Mouse (Mus musculus): ENCODE measurements around the gene Gm10128. TPM values are rescaled to one million over a fixed set of nuclear protein-coding genes. Genes with fewer than 3 reads are reported as not detected.
"Not testable (repeated sequence)": the region's sequence is repeated elsewhere in the genome, so short reads cannot be mapped to it uniquely, and the experiment has no call there.

Gene Gm10128
- total RNA-seq (2014; rRNA removed) (not detected in 2 replicates), polyA plus RNA-seq (2015; fragmentation: Nextera tagmentation; extraction: Ambion mirVana) (not detected in 2 replicates)

DNA sequence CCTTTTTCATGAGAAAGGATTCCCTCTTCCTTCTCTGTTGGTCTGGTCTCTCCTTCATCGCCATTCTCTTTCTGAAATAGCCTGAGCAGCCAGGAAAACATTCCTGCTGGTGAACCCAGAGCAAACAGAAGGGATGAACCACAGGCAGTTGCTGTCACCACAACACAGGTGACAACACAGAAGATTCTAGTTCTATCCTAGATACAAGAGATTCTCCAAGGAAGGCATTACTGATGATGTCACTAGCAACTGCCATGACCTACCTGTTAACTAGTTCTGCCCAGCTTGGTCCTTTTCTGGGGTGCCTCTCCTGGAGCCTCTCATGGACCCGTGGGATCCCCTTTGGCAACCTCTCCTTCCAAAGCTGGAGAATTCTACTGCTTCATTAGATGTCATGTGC is at the start of gene Gm10128:
Gm10128 (minus strand) TSS at position 101 of the 400 bp plus-strand sequence.
- WGBS: no CpG with 5 or more reads among the region's 2 CpGs
- not testable (repeated sequence) for H3K27ac ChIP-seq (ENCODE audit: low read depth, low read length); DNase-seq; H3K9me3 ChIP-seq (ENCODE audit: low read length); H3K27me3 ChIP-seq (ENCODE audit: insufficient read depth, low read length); H3K4me1 ChIP-seq (ENCODE audit: insufficient read depth); H3K4me3 ChIP-seq (ENCODE audit: low read depth, low read length); H3K9ac ChIP-seq; ATAC-seq; H3K36me3 ChIP-seq (ENCODE audit: insufficient read depth); H3K4me2 ChIP-seq (ENCODE audit: low read depth)

GRCm38 (mm10) chr14:7681170-7681569 is 37.4 kb upstream of the Gm10128 start:
- H3K4me3 ChIP-seq (ENCODE audit: low read depth, low read length); H3K9me3 ChIP-seq (ENCODE audit: low read length); H3K27ac ChIP-seq (ENCODE audit: low read depth, low read length); ATAC-seq; H3K9ac ChIP-seq; H3K36me3 ChIP-seq (ENCODE audit: insufficient read depth); H3K27me3 ChIP-seq (ENCODE audit: insufficient read depth, low read length); H3K4me1 ChIP-seq (ENCODE audit: insufficient read depth); DNase-seq; H3K4me2 ChIP-seq (ENCODE audit: low read depth): not testable (repeated sequence)
- 63% methylated on average over 5 of the region's 5 CpGs for WGBS
- TF ChIP-seq CTCF (IDR thresholded peaks at IDR 0.05; ENCODE audit: low read depth): peak; percentile 27; the same call in 1 of the 2 replicates

- not testable (repeated sequence) for H3K4me3 ChIP-seq (ENCODE audit: low read depth, low read length); H3K27ac ChIP-seq (ENCODE audit: low read depth, low read length); DNase-seq; H3K9me3 ChIP-seq (ENCODE audit: low read length); H3K9ac ChIP-seq; H3K4me2 ChIP-seq (ENCODE audit: low read depth); H3K4me1 ChIP-seq (ENCODE audit: insufficient read depth); H3K27me3 ChIP-seq (ENCODE audit: insufficient read depth, low read length); H3K36me3 ChIP-seq (ENCODE audit: insufficient read depth); ATAC-seq
- 87% methylated on average over 2 of the region's 2 CpGs for WGBS
Measured at GRCm38 (mm10) chr14:7662491-7662890, 18.7 kb upstream of the Gm10128 start.

GRCm38 (mm10) chr14:7658101-7659074 is 14.6 kb upstream of the Gm10128 start:
- DNase-seq: peak; percentile 11
- Histone ChIP-seq H3K9ac (peak overlapping the region; percentile 62), H3K4me2 (ENCODE audit: low read depth) (peak overlapping the region; percentile 52), H3K4me3 (ENCODE audit: low read depth, low read length) (peak overlapping the region; percentile 36)
- not testable (repeated sequence) for H3K9me3 ChIP-seq (ENCODE audit: low read length); ATAC-seq; H3K27me3 ChIP-seq (ENCODE audit: insufficient read depth, low read length); H3K4me1 ChIP-seq (ENCODE audit: insufficient read depth); H3K36me3 ChIP-seq (ENCODE audit: insufficient read depth); H3K27ac ChIP-seq (ENCODE audit: low read depth, low read length)
- WGBS: 2% methylated on average over 24 of the region's 76 CpGs

GRCm38 (mm10) chr14:7657456-7657855 is 13.7 kb upstream of the Gm10128 start:
- not testable (repeated sequence) for H3K9me3 ChIP-seq (ENCODE audit: low read length); H3K27me3 ChIP-seq (ENCODE audit: insufficient read depth, low read length); H3K4me1 ChIP-seq (ENCODE audit: insufficient read depth); H3K4me3 ChIP-seq (ENCODE audit: low read depth, low read length); ATAC-seq; DNase-seq; H3K27ac ChIP-seq (ENCODE audit: low read depth, low read length); H3K36me3 ChIP-seq (ENCODE audit: insufficient read depth); H3K9ac ChIP-seq
- H3K4me2 ChIP-seq (ENCODE audit: low read depth): peak overlapping the region; percentile 52
- WGBS: 3% methylated on average over 6 of the region's 10 CpGs
- peak; percentile 44 for TF ChIP-seq CTCF (IDR thresholded peaks at IDR 0.05; ENCODE audit: low read depth)

- not testable (repeated sequence) for DNase-seq; H3K36me3 ChIP-seq (ENCODE audit: insufficient read depth); H3K9ac ChIP-seq; H3K4me3 ChIP-seq (ENCODE audit: low read depth, low read length); H3K27me3 ChIP-seq (ENCODE audit: insufficient read depth, low read length); ATAC-seq; H3K9me3 ChIP-seq (ENCODE audit: low read length); H3K4me2 ChIP-seq (ENCODE audit: low read depth); H3K27ac ChIP-seq (ENCODE audit: low read depth, low read length); H3K4me1 ChIP-seq (ENCODE audit: insufficient read depth)
- WGBS: no CpG with 5 or more reads among the region's 2 CpGs
Measured at GRCm38 (mm10) chr14:7595492-7595891, 48.3 kb downstream of the Gm10128 start, which contains the start of gene Gm10338. Gm10338 (minus strand) TSS chr14:7595592.

Other genes starting within 250 kb of the Gm10128 start
- gene Gm3755, start 193.1 kb downstream of the Gm10128 start, total RNA-seq (2014; rRNA removed): 0.54 TPM in 1 of 2 replicates, not detected in the other
- gene Gm3755, start 193.1 kb downstream of the Gm10128 start, polyA plus RNA-seq (2015; fragmentation: Nextera tagmentation; extraction: Ambion mirVana): 0.10 TPM in 1 of 2 replicates, not detected in the other
- gene Gm3752, start 160.2 kb downstream of the Gm10128 start, total RNA-seq (2014; rRNA removed): 10.6 and 12.8 TPM in 2 replicates
- 18.6 and 18.8 TPM in 2 replicates for gene Gm3752, start 160.2 kb downstream of the Gm10128 start, polyA plus RNA-seq (2015; fragmentation: Nextera tagmentation; extraction: Ambion mirVana)
- gene Gm3558, start 75.4 kb downstream of the Gm10128 start, total RNA-seq (2014; rRNA removed): 2.9 and 3.3 TPM in 2 replicates
- 4.5 and 5.6 TPM in 2 replicates for gene Gm3558, start 75.4 kb downstream of the Gm10128 start, polyA plus RNA-seq (2015; fragmentation: Nextera tagmentation; extraction: Ambion mirVana)
- not detected in 2 replicates for gene Gm10338, start 48.4 kb downstream of the Gm10128 start, total RNA-seq (2014; rRNA removed)
- not detected in 2 replicates for gene Gm10338, start 48.4 kb downstream of the Gm10128 start, polyA plus RNA-seq (2015; fragmentation: Nextera tagmentation; extraction: Ambion mirVana)
- gene Gm26661, start 147.6 kb upstream of the Gm10128 start, total RNA-seq (2014; rRNA removed): not detected in 2 replicates
- gene Gm26661, start 147.6 kb upstream of the Gm10128 start, polyA plus RNA-seq (2015; fragmentation: Nextera tagmentation; extraction: Ambion mirVana): not detected in 2 replicates
- 18.6 and 22.5 TPM in 2 replicates for gene Flnb, start 174.0 kb upstream of the Gm10128 start, total RNA-seq (2014; rRNA removed)
- 1.3 and 2.3 TPM in 2 replicates for gene Flnb, start 174.0 kb upstream of the Gm10128 start, polyA plus RNA-seq (2015; fragmentation: Nextera tagmentation; extraction: Ambion mirVana)

Measured in forebrain, postnatal 0 days (tissue).